Mouse (Mus musculus) G1E (cell line): ENCODE results near the gene Snx29.

Experiments
- CTCF ChIP-seq: IDR thresholded peaks from 2 replicates; pipeline ENCODE4 v1.5.1; 2012; ENCODE audit warnings: low read depth, low read length, inconsistent platforms, mixed read lengths
- GATA2 ChIP-seq: IDR thresholded peaks from 2 replicates; pipeline ENCODE4 v1.6.1; 2012; ENCODE audit warnings: low read depth, low read length, inconsistent platforms, borderline replicate concordance

GRCm38 (mm10) chr16:11659111-11659720 is 336.5 kb downstream of the Snx29 start:
- no peak for TF ChIP-seq CTCF
- TF ChIP-seq GATA2 = no peak
